Mouse (Mus musculus) heart, embryonic 11.5 days (tissue): ENCODE data around the gene Pdcd10. TPM values are rescaled to one million over a fixed set of nuclear protein-coding genes. Genes with fewer than 3 reads are reported as not detected.

Experiments used
- ATAC-seq: fragments of 200-750 bp; cut with Nextera tagmentation; replicated peaks from 2 replicates; pipeline ENCODE4 v1.8.0; 2017; ENCODE audit warnings: moderate library complexity; ENCODE audit not compliant: insufficient number of reproducible peaks, low FRiP score, low TSS enrichment
- H3K27ac ChIP-seq: fragments of 300-500 bp; sonication (generic); 2 replicates; pipeline ENCODE4 v1.5.1; 2014; ENCODE audit warnings: mild to moderate bottlenecking, low read depth, low read length
- H3K27me3 ChIP-seq: fragments of 300-500 bp; sonication (generic); 2 replicates; pipeline ENCODE4 v1.6.1; 2014; ENCODE audit warnings: mild to moderate bottlenecking, low read length, mixed read lengths; ENCODE audit not compliant: control insufficient read depth, insufficient read depth
- H3K36me3 ChIP-seq: fragments of 300-500 bp; sonication (generic); 2 replicates; pipeline ENCODE4 v1.6.1; 2014; ENCODE audit warnings: mild to moderate bottlenecking, low read length, moderate library complexity, mixed read lengths; ENCODE audit not compliant: control insufficient read depth, insufficient read depth
- H3K4me1 ChIP-seq: fragments of 300-500 bp; sonication (generic); 2 replicates; pipeline ENCODE4 v1.6.1; 2014; ENCODE audit warnings: low read length; ENCODE audit not compliant: control insufficient read depth, insufficient read depth
- H3K4me2 ChIP-seq: fragments of 300-500 bp; sonication (generic); 2 replicates; pipeline ENCODE4 v1.6.1; 2014; ENCODE audit warnings: mild to moderate bottlenecking, moderate library complexity
- H3K4me3 ChIP-seq: fragments of 300-500 bp; sonication (generic); 2 replicates; pipeline ENCODE4 v1.5.1; 2014; ENCODE audit warnings: low read depth, low read length
- H3K9ac ChIP-seq: fragments of 300-500 bp; sonication (generic); 2 replicates; pipeline ENCODE4 v1.6.1; 2014; ENCODE audit warnings: mild to moderate bottlenecking, low read depth, low read length, moderate library complexity
- H3K9me3 ChIP-seq: fragments of 300-500 bp; sonication (generic); replicated peaks from 2 replicates; pipeline ENCODE4 v1.6.1; 2016; ENCODE audit warnings: low read length; ENCODE audit not compliant: control insufficient read depth
- WGBS: fragments of 180-500 bp; shearing (Covaris S2); extraction: QIAGEN DNeasy Blood & Tissue Kit; methylation state at CpG from one replicate; pipeline ENCODE4 v1.1.7; 2014; ENCODE audit not compliant: insufficient replicate concordance; 5-methylcytosine and 5-hydroxymethylcytosine counted together
- polyA plus RNA-seq: library from polyadenylated mRNA; unstranded; fragments of >200 nt; fragmentation: Nextera tagmentation; extraction: Ambion mirVana; gene quantifications from 2 replicates; pipeline ENCODE4 v1.2.1, GENCODE M21; 2014

Pdcd10 gene
- polyA plus RNA-seq = 73.4 and 81.3 TPM in 2 replicates

- under 1% methylated on average over 35 of the region's 35 CpGs for WGBS
- ATAC-seq = peak; percentile 98
- H3K4me1 ChIP-seq = 0 out of 2 replicates have a peak, but pooled peaks cover 3% of the 10 kb centered on the region
- no peaks in the 10 kb centered on the region for H3K36me3 ChIP-seq
- no peaks in the 10 kb centered on the region for H3K9me3 ChIP-seq
- H3K4me3 ChIP-seq = peak within 1 kb of the TSS; percentile 96
- peak within 1 kb of the TSS; percentile 96 for H3K9ac ChIP-seq
- H3K27me3 ChIP-seq = no peaks in the 10 kb centered on the region
- H3K4me2 ChIP-seq = peak within 1 kb of the TSS; percentile 85
- H3K27ac ChIP-seq = peak within 1 kb of the TSS; percentile 82
These were observed at the start of gene Pdcd10 for GRCm38 (mm10) chr3:75556695-75557291. TSS of gene Pdcd10 (minus strand) at chr3:75556856.

DNA sequence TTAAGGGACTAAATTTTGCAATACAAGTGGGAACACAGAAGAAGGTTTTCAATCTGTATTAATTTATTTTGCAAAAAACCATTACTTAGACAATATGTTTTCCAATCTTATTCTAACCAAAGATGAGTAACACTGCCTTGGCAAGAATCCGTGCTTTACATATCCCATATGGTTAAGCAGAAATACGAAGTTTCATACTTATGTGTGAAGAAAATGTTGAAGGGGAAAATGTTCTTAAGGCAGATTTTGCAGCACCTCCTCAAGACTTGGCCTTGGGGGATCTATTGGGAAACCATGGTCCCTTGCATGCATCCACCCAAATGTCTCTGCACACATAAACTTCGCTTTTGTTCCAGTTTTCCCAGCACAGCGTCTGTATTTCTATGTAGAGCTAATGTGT is 28.2 kb upstream of the Pdcd10 start:
- Histone ChIP-seq H3K9me3 (no peaks in the 10 kb centered on the region), H3K4me3 (no peak overlapping the region), H3K9ac (no peak overlapping the region), H3K27ac (no peak overlapping the region), H3K4me2 (no peak overlapping the region), H3K4me1 (no peaks in the 10 kb centered on the region), H3K36me3 (no peaks in the 10 kb centered on the region), H3K27me3 (no peaks in the 10 kb centered on the region)
- WGBS = 78% methylated on average over 4 of the region's 4 CpGs
- no peak for ATAC-seq

GRCm38 (mm10) chr3:75583293-75583692 is 26.6 kb upstream of the Pdcd10 start:
- Histone ChIP-seq H3K4me1 (no peaks in the 10 kb centered on the region), H3K27me3 (no peaks in the 10 kb centered on the region), H3K4me2 (no peak overlapping the region), H3K36me3 (no peaks in the 10 kb centered on the region), H3K27ac (no peak overlapping the region), H3K9ac (no peak overlapping the region), H3K4me3 (no peak overlapping the region), H3K9me3 (no peaks in the 10 kb centered on the region)
- no peak for ATAC-seq
- 88% methylated on average over 3 of the region's 3 CpGs for WGBS

GRCm38 (mm10) chr3:75579352-75579751 is 22.7 kb upstream of the Pdcd10 start:
- no peak for ATAC-seq
- no peak overlapping the region for H3K27ac ChIP-seq
- H3K27me3 ChIP-seq = no peaks in the 10 kb centered on the region
- H3K4me1 ChIP-seq = no peaks in the 10 kb centered on the region
- H3K9me3 ChIP-seq = no peaks in the 10 kb centered on the region
- 42% methylated on average over 4 of the region's 4 CpGs for WGBS
- no peaks in the 10 kb centered on the region for H3K36me3 ChIP-seq
- no peak overlapping the region for H3K9ac ChIP-seq
- H3K4me3 ChIP-seq = no peak overlapping the region
- no peak overlapping the region for H3K4me2 ChIP-seq

- Histone ChIP-seq H3K36me3 (no peaks in the 10 kb centered on the region), H3K4me3 (no peak overlapping the region), H3K27me3 (no peaks in the 10 kb centered on the region), H3K9me3 (no peaks in the 10 kb centered on the region), H3K27ac (no peak overlapping the region), H3K4me2 (no peak overlapping the region), H3K9ac (no peak overlapping the region), H3K4me1 (no peaks in the 10 kb centered on the region)
- 73% methylated on average over 1 of the region's 1 CpGs for WGBS
- ATAC-seq = no peak
These were observed 18.9 kb upstream of the Pdcd10 start for GRCm38 (mm10) chr3:75575582-75575981.

DNA sequence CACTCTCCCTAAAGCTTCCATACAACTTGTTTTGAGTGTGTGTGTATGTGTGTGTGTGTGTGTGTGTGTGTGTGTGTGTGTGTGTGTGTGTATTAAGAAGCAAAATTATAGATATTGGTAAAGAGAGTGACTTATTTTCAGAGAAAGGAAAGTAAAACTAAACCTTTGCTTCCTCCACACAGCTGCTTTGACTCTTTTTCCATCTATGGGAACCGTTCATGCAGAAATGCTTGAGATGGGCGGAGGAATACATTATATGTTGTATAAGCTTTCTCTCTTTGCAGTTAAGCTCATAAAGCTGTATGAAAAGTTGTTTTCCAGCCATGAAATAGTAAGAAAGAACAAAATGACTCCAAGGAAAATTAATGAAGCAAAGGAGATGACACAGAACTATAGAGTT is 17.4 kb upstream of the Pdcd10 start:
- no peak overlapping the region for H3K9ac ChIP-seq

DNA sequence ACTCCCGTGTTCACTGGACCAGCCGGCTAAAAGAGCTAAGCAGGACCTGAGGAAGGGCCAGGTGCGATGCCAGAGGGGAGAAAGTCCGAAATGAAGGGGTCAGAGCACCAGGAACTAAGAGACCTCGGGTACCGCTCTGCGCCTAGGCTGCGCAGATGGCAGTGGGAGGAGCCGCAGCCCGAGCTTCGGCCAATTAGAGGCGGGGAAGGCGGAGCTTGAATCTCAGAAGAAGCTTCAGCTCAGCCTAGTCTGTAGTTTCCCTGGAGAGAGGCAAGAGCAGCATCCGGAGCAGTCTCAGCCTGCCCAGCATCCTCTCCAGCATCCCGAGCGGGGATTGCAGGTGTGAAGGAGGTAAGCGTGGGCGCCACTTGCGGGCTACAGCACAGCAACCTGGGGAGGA is 636 bp upstream of the Pdcd10 start, which contains the start of gene Serpini1:
Gene Serpini1, plus strand, starts transcription at position 256 of the 400 bp plus-strand sequence.
- peak; percentile 92 for ATAC-seq

More for the DNA sequence above, 17.4 kb upstream of the Pdcd10 start:
- H3K27ac ChIP-seq = no peak overlapping the region
- H3K4me3 ChIP-seq = no peak overlapping the region
- no peak overlapping the region for H3K4me2 ChIP-seq
- no peaks in the 10 kb centered on the region for H3K36me3 ChIP-seq
- H3K4me1 ChIP-seq = no peaks in the 10 kb centered on the region
- no peaks in the 10 kb centered on the region for H3K27me3 ChIP-seq
- no peaks in the 10 kb centered on the region for H3K9me3 ChIP-seq
- ATAC-seq = no peak
- WGBS = 78% methylated on average over 2 of the region's 2 CpGs

DNA sequence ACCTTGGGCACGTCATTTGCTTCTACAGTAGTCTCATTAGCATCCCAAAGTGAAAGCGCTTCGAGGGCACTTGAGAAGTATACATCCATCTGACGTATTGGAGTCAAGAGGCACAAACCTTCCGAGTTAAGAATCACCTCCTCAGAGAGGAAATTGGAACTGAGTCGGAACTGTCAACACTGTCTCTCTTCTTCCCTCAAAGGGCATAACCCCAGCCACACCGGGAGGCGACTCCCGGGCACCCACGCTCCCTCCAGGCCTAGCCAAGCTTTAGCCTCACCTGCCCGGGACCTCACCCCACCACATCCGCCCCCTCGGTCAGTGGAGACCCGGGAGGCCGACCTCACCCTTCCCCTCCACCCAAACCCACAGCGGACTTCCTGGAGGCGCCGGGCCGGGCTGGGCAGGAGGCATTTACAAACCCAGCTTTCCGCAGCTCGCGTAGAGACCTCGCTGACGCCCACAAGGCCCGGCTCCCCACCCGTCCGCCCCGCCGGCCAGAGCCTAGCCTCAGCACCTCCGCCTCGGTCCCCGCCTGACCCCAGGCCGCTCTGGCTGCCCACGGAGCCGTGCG is 448 bp downstream of the Pdcd10 start:
- H3K4me2 ChIP-seq = peak overlapping the region; percentile 85
- H3K9ac ChIP-seq = peak overlapping the region; percentile 96
- H3K36me3 ChIP-seq = no peaks in the 10 kb centered on the region
- H3K27ac ChIP-seq = peak overlapping the region; percentile 82
- WGBS = under 1% methylated on average over 36 of the region's 36 CpGs
- 0 out of 2 replicates have a peak, but pooled peaks cover 3% of the 10 kb centered on the region for H3K4me1 ChIP-seq
- H3K4me3 ChIP-seq = peak overlapping the region; percentile 96
- H3K9me3 ChIP-seq = no peaks in the 10 kb centered on the region
- ATAC-seq = peak; percentile 51
- H3K27me3 ChIP-seq = no peaks in the 10 kb centered on the region

More for the DNA sequence above, 636 bp upstream of the Pdcd10 start, which contains the start of gene Serpini1:
- H3K27me3 ChIP-seq = no peaks in the 10 kb centered on the region
- H3K27ac ChIP-seq = peak within 1 kb of the TSS; percentile 82
- under 1% methylated on average over 19 of the region's 19 CpGs for WGBS
- H3K9ac ChIP-seq = peak within 1 kb of the TSS; percentile 96
- H3K9me3 ChIP-seq = no peaks in the 10 kb centered on the region
- 0 out of 2 replicates have a peak, but pooled peaks cover 3% of the 10 kb centered on the region for H3K4me1 ChIP-seq
- H3K4me2 ChIP-seq = peak within 1 kb of the TSS; percentile 85
- H3K36me3 ChIP-seq = no peaks in the 10 kb centered on the region
- H3K4me3 ChIP-seq = peak within 1 kb of the TSS; percentile 96

DNA sequence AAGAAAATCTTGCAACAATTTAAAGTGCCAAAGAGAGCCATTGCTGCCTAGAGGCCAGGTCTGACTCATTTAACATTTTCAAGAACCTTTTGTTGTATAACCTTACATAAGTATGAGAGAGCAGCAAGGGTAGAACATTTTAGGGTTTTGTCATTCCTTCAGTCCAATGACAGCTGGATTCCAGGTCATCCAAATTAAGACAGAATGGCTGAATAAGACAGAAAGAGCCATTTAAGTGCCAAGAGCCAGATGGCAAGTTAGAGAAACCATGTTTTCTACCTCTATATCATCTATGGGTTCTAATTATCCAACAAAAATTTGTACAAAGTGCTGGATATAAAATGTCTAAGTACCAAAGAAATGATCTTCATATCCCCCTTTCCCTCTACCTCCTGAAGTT is 5.4 kb downstream of the Pdcd10 start:
- no peaks in the 10 kb centered on the region for H3K9me3 ChIP-seq
- no peak overlapping the region for H3K4me2 ChIP-seq
- H3K9ac ChIP-seq = no peak overlapping the region
- H3K27ac ChIP-seq = no peak overlapping the region
- H3K4me3 ChIP-seq = no peak overlapping the region
- no peaks in the 10 kb centered on the region for H3K27me3 ChIP-seq
- 0 out of 2 replicates have a peak, but pooled peaks cover 3% of the 10 kb centered on the region for H3K4me1 ChIP-seq
- no peak for ATAC-seq
- H3K36me3 ChIP-seq = no peaks in the 10 kb centered on the region
